Mouse (Mus musculus): Measurements from ENCODE around the gene Celf2. TPM values are rescaled to one million over a fixed set of nuclear protein-coding genes. Genes with fewer than 3 reads are reported as not detected.
A peak's percentile ranks its signal among the peaks of the same experiment; 100 is the strongest.

Gene Celf2
- polyA plus RNA-seq, 1 experiment from 2014 or later, result 20.4 TPM

- 80% methylated on average over 3 of the region's 3 CpGs for WGBS
- no peaks in the 10 kb centered on the region for H3K4me1 ChIP-seq
- no peak overlapping the region for H3K9ac ChIP-seq
- H3K36me3 ChIP-seq, result no peaks in the 10 kb centered on the region
- no peak overlapping the region for H3K4me3 ChIP-seq (replicated peaks)
- ATAC-seq (replicated peaks; ENCODE audit: low FRiP score), result no peak
- H3K27ac ChIP-seq, result no peak overlapping the region
- no peak overlapping the region for H3K4me2 ChIP-seq
- no peaks in the 10 kb centered on the region for H3K9me3 ChIP-seq (replicated peaks)
- H3K27me3 ChIP-seq, result no peaks in the 10 kb centered on the region
Measured at GRCm38 (mm10) chr2:6642222-6642850, 867.0 kb downstream of the Celf2 start.

GRCm38 (mm10) chr2:6639370-6639769 is 870.0 kb downstream of the Celf2 start:
- Histone ChIP-seq H3K4me2 (no peak overlapping the region), H3K36me3 (no peaks in the 10 kb centered on the region), H3K27ac (no peak overlapping the region), H3K27me3 (no peaks in the 10 kb centered on the region), H3K4me1 (no peaks in the 10 kb centered on the region), H3K4me3 (replicated peaks) (no peak overlapping the region), H3K9ac (no peak overlapping the region), H3K9me3 (replicated peaks) (no peaks in the 10 kb centered on the region)
- ATAC-seq (replicated peaks; ENCODE audit: low FRiP score), result no peak
- WGBS, result 81% methylated on average over 6 of the region's 6 CpGs

GRCm38 (mm10) chr2:6637147-6637546 is 872.2 kb downstream of the Celf2 start:
- no peaks in the 10 kb centered on the region for H3K27me3 ChIP-seq
- H3K4me3 ChIP-seq (replicated peaks), result no peak overlapping the region
- H3K36me3 ChIP-seq, result no peaks in the 10 kb centered on the region
- 76% methylated on average over 2 of the region's 2 CpGs for WGBS
- H3K9ac ChIP-seq, result no peak overlapping the region
- H3K27ac ChIP-seq, result no peak overlapping the region
- no peaks in the 10 kb centered on the region for H3K9me3 ChIP-seq (replicated peaks)
- H3K4me1 ChIP-seq, result no peaks in the 10 kb centered on the region
- no peak for ATAC-seq (replicated peaks; ENCODE audit: low FRiP score)
- no peak overlapping the region for H3K4me2 ChIP-seq

GRCm38 (mm10) chr2:6634899-6635298 is 874.5 kb downstream of the Celf2 start:
- no peak overlapping the region for H3K4me3 ChIP-seq (replicated peaks)
- no peaks in the 10 kb centered on the region for H3K9me3 ChIP-seq (replicated peaks)
- H3K36me3 ChIP-seq, result no peaks in the 10 kb centered on the region
- no peak for ATAC-seq (replicated peaks; ENCODE audit: low FRiP score)
- H3K4me1 ChIP-seq, result no peaks in the 10 kb centered on the region
- no peak overlapping the region for H3K4me2 ChIP-seq
- H3K9ac ChIP-seq, result no peak overlapping the region
- no peak overlapping the region for H3K27ac ChIP-seq
- WGBS, result 89% methylated on average over 6 of the region's 6 CpGs
- H3K27me3 ChIP-seq, result no peaks in the 10 kb centered on the region

- Histone ChIP-seq H3K4me1 (no peaks in the 10 kb centered on the region), H3K27me3 (no peaks in the 10 kb centered on the region), H3K27ac (no peak overlapping the region), H3K9me3 (replicated peaks) (no peaks in the 10 kb centered on the region), H3K4me2 (no peak overlapping the region), H3K9ac (no peak overlapping the region), H3K4me3 (replicated peaks) (no peak overlapping the region), H3K36me3 (no peaks in the 10 kb centered on the region)
- 97% methylated on average over 1 of the region's 1 CpGs for WGBS
- no peak for ATAC-seq (replicated peaks; ENCODE audit: low FRiP score)
Measured at GRCm38 (mm10) chr2:6633115-6633514, 876.2 kb downstream of the Celf2 start.

GRCm38 (mm10) chr2:6623802-6624201 is 885.6 kb downstream of the Celf2 start:
- H3K9ac ChIP-seq, result no peak overlapping the region
- H3K4me1 ChIP-seq, result 0 out of 2 replicates have a peak, but pooled peaks cover 3% of the 10 kb centered on the region
- no peak overlapping the region for H3K4me2 ChIP-seq
- H3K36me3 ChIP-seq, result no peaks in the 10 kb centered on the region
- H3K9me3 ChIP-seq (replicated peaks), result no peaks in the 10 kb centered on the region
- no peak overlapping the region for H3K4me3 ChIP-seq (replicated peaks)
- no peak overlapping the region for H3K27ac ChIP-seq
- WGBS, result 46% methylated on average over 4 of the region's 4 CpGs
- H3K27me3 ChIP-seq, result no peaks in the 10 kb centered on the region
- no peak for ATAC-seq (replicated peaks; ENCODE audit: low FRiP score)

GRCm38 (mm10) chr2:6622082-6622481 is 887.3 kb downstream of the Celf2 start:
- Histone ChIP-seq H3K9ac (no peak overlapping the region), H3K36me3 (no peaks in the 10 kb centered on the region), H3K27me3 (no peaks in the 10 kb centered on the region), H3K4me1 (0 out of 2 replicates have a peak, but pooled peaks cover 3% of the 10 kb centered on the region), H3K9me3 (replicated peaks) (no peaks in the 10 kb centered on the region), H3K4me3 (replicated peaks) (no peak overlapping the region), H3K27ac (no peak overlapping the region), H3K4me2 (no peak overlapping the region)
- 0 out of 2 replicates have a peak, but pooled peaks have one; percentile 12 for ATAC-seq (replicated peaks; ENCODE audit: low FRiP score)
- 45% methylated on average over 5 of the region's 5 CpGs for WGBS

- Histone ChIP-seq H3K4me2 (no peak overlapping the region), H3K4me1 (0 out of 2 replicates have a peak, but pooled peaks cover 2% of the 10 kb centered on the region), H3K9ac (no peak overlapping the region), H3K27me3 (no peaks in the 10 kb centered on the region), H3K36me3 (no peaks in the 10 kb centered on the region), H3K27ac (no peak overlapping the region), H3K4me3 (replicated peaks) (no peak overlapping the region), H3K9me3 (replicated peaks) (no peaks in the 10 kb centered on the region)
- ATAC-seq (replicated peaks; ENCODE audit: low FRiP score), result no peak
- WGBS, result 90% methylated on average over 3 of the region's 3 CpGs
Measured at GRCm38 (mm10) chr2:6618856-6619255, 890.5 kb downstream of the Celf2 start.

- Histone ChIP-seq H3K4me2 (no peak overlapping the region), H3K4me1 (no peaks in the 10 kb centered on the region), H3K27ac (no peak overlapping the region), H3K4me3 (replicated peaks) (no peak overlapping the region), H3K27me3 (no peaks in the 10 kb centered on the region), H3K9ac (no peak overlapping the region), H3K9me3 (replicated peaks) (no peaks in the 10 kb centered on the region), H3K36me3 (no peaks in the 10 kb centered on the region)
- 83% methylated on average over 1 of the region's 1 CpGs for WGBS
- ATAC-seq (replicated peaks; ENCODE audit: low FRiP score), result no peak
Measured at GRCm38 (mm10) chr2:6618450-6618849, 890.9 kb downstream of the Celf2 start.

GRCm38 (mm10) chr2:6604347-6604746 is 905.0 kb downstream of the Celf2 start:
- Histone ChIP-seq H3K36me3 (no peaks in the 10 kb centered on the region), H3K27me3 (no peaks in the 10 kb centered on the region), H3K4me2 (no peak overlapping the region), H3K9me3 (replicated peaks) (no peaks in the 10 kb centered on the region), H3K4me3 (replicated peaks) (no peak overlapping the region), H3K27ac (no peak overlapping the region), H3K9ac (no peak overlapping the region), H3K4me1 (no peaks in the 10 kb centered on the region)
- ATAC-seq (replicated peaks; ENCODE audit: low FRiP score), result no peak
- 92% methylated on average over 2 of the region's 2 CpGs for WGBS

- 82% methylated on average over 6 of the region's 6 CpGs for WGBS
- H3K4me1 ChIP-seq, result no peaks in the 10 kb centered on the region
- no peak for ATAC-seq (replicated peaks; ENCODE audit: low FRiP score)
Measured at GRCm38 (mm10) chr2:6603880-6604279, 905.5 kb downstream of the Celf2 start.

GRCm38 (mm10) chr2:6602163-6602562 is 907.2 kb downstream of the Celf2 start:
- WGBS, result 90% methylated on average over 4 of the region's 4 CpGs
- ATAC-seq (replicated peaks; ENCODE audit: low FRiP score), result 0 out of 2 replicates have a peak, but pooled peaks have one; percentile 33

More at GRCm38 (mm10) chr2:6603880-6604279, 905.5 kb downstream of the Celf2 start:
- no peak overlapping the region for H3K27ac ChIP-seq
- H3K27me3 ChIP-seq, result no peaks in the 10 kb centered on the region
- H3K4me2 ChIP-seq, result no peak overlapping the region
- no peaks in the 10 kb centered on the region for H3K36me3 ChIP-seq
- no peaks in the 10 kb centered on the region for H3K9me3 ChIP-seq (replicated peaks)
- no peak overlapping the region for H3K4me3 ChIP-seq (replicated peaks)
- H3K9ac ChIP-seq, result no peak overlapping the region

GRCm38 (mm10) chr2:6598879-6599167 is 910.5 kb downstream of the Celf2 start:
- H3K9ac ChIP-seq, result no peak overlapping the region
- no peak overlapping the region for H3K4me3 ChIP-seq (replicated peaks)
- no peak overlapping the region for H3K4me2 ChIP-seq
- no peaks in the 10 kb centered on the region for H3K27me3 ChIP-seq
- H3K9me3 ChIP-seq (replicated peaks), result no peaks in the 10 kb centered on the region
- no peaks in the 10 kb centered on the region for H3K36me3 ChIP-seq
- 90% methylated on average over 1 of the region's 1 CpGs for WGBS
- no peaks in the 10 kb centered on the region for H3K4me1 ChIP-seq
- ATAC-seq (replicated peaks; ENCODE audit: low FRiP score), result no peak
- no peak overlapping the region for H3K27ac ChIP-seq

More at GRCm38 (mm10) chr2:6602163-6602562, 907.2 kb downstream of the Celf2 start:
- Histone ChIP-seq H3K36me3 (no peaks in the 10 kb centered on the region), H3K27me3 (no peaks in the 10 kb centered on the region), H3K4me3 (replicated peaks) (no peak overlapping the region), H3K4me1 (no peaks in the 10 kb centered on the region), H3K27ac (no peak overlapping the region), H3K4me2 (no peak overlapping the region), H3K9me3 (replicated peaks) (no peaks in the 10 kb centered on the region), H3K9ac (no peak overlapping the region)

Data from kidney, embryonic 15.5 days (tissue).